Mouse (Mus musculus): Measurements from ENCODE around the gene Galm. TPM values are rescaled to one million over a fixed set of nuclear protein-coding genes. Genes with fewer than 3 reads are reported as not detected.
"Not testable (repeated sequence)": the region's sequence is repeated elsewhere in the genome, so short reads cannot be mapped to it uniquely, and the experiment has no call there.

The Galm gene
- polyA plus RNA-seq, 1 experiment from 2014 or later = 16.4 TPM

GRCm38 (mm10) chr17:80174699-80175385 is 47.6 kb downstream of the Galm start:
- 0 out of 2 replicates have a peak, but pooled peaks have one; percentile 54 for ATAC-seq (ENCODE audit: low FRiP score, low TSS enrichment)
- H3K4me3 ChIP-seq (ENCODE audit: low read length) = no peak overlapping the region
- H3K27ac ChIP-seq (ENCODE audit: low read depth, low read length) = no peak overlapping the region
- H3K4me1 ChIP-seq (ENCODE audit: control insufficient read depth, insufficient read depth, low read length) = 0 out of 2 replicates have a peak, but pooled peaks cover 8% of the 10 kb centered on the region
- no peaks in the 10 kb centered on the region for H3K27me3 ChIP-seq (ENCODE audit: control insufficient read depth, insufficient read depth, low read length)
- H3K36me3 ChIP-seq (ENCODE audit: control insufficient read depth, insufficient read depth, low read length) = no peaks in the 10 kb centered on the region
- no peak overlapping the region for H3K4me2 ChIP-seq (replicated peaks; ENCODE audit: low read depth, low read length)
- 55% methylated on average over 19 of the region's 19 CpGs for WGBS
- no peak overlapping the region for H3K9ac ChIP-seq (ENCODE audit: low read depth, low read length)
- no peaks in the 10 kb centered on the region for H3K9me3 ChIP-seq (ENCODE audit: control insufficient read depth, low read length)

- Histone ChIP-seq H3K4me2 (replicated peaks; ENCODE audit: low read depth, low read length) (no peak overlapping the region), H3K36me3 (ENCODE audit: control insufficient read depth, insufficient read depth, low read length) (no peaks in the 10 kb centered on the region), H3K9ac (ENCODE audit: low read depth, low read length) (no peak overlapping the region), H3K27me3 (ENCODE audit: control insufficient read depth, insufficient read depth, low read length) (no peaks in the 10 kb centered on the region), H3K4me1 (ENCODE audit: control insufficient read depth, insufficient read depth, low read length) (0 out of 2 replicates have a peak, but pooled peaks cover 8% of the 10 kb centered on the region), H3K4me3 (ENCODE audit: low read length) (no peak overlapping the region), H3K27ac (ENCODE audit: low read depth, low read length) (no peak overlapping the region), H3K9me3 (ENCODE audit: control insufficient read depth, low read length) (no peaks in the 10 kb centered on the region)
- ATAC-seq (ENCODE audit: low FRiP score, low TSS enrichment) = no peak
- WGBS = 82% methylated on average over 4 of the region's 4 CpGs
These were observed 48.1 kb downstream of the Galm start for GRCm38 (mm10) chr17:80175386-80175739.

GRCm38 (mm10) chr17:80175966-80176365 is 48.7 kb downstream of the Galm start:
- 90% methylated on average over 3 of the region's 3 CpGs for WGBS
- H3K4me2 ChIP-seq (replicated peaks; ENCODE audit: low read depth, low read length) = no peak overlapping the region

GRCm38 (mm10) chr17:80178846-80179245 is 51.6 kb downstream of the Galm start:
- H3K4me3 ChIP-seq (ENCODE audit: low read length); H3K9ac ChIP-seq (ENCODE audit: low read depth, low read length); H3K36me3 ChIP-seq (ENCODE audit: control insufficient read depth, insufficient read depth, low read length); H3K9me3 ChIP-seq (ENCODE audit: control insufficient read depth, low read length); H3K27me3 ChIP-seq (ENCODE audit: control insufficient read depth, insufficient read depth, low read length); H3K27ac ChIP-seq (ENCODE audit: low read depth, low read length); H3K4me2 ChIP-seq (replicated peaks; ENCODE audit: low read depth, low read length); ATAC-seq (ENCODE audit: low FRiP score, low TSS enrichment); H3K4me1 ChIP-seq (ENCODE audit: control insufficient read depth, insufficient read depth, low read length): not testable (repeated sequence)
- 92% methylated on average over 3 of the region's 3 CpGs for WGBS

More at GRCm38 (mm10) chr17:80175966-80176365, 48.7 kb downstream of the Galm start:
- ATAC-seq (ENCODE audit: low FRiP score, low TSS enrichment) = no peak
- no peak overlapping the region for H3K9ac ChIP-seq (ENCODE audit: low read depth, low read length)
- H3K36me3 ChIP-seq (ENCODE audit: control insufficient read depth, insufficient read depth, low read length) = no peaks in the 10 kb centered on the region
- H3K27ac ChIP-seq (ENCODE audit: low read depth, low read length) = no peak overlapping the region
- H3K9me3 ChIP-seq (ENCODE audit: control insufficient read depth, low read length) = no peaks in the 10 kb centered on the region
- H3K4me1 ChIP-seq (ENCODE audit: control insufficient read depth, insufficient read depth, low read length) = 0 out of 2 replicates have a peak, but pooled peaks cover 8% of the 10 kb centered on the region
- no peak overlapping the region for H3K4me3 ChIP-seq (ENCODE audit: low read length)
- H3K27me3 ChIP-seq (ENCODE audit: control insufficient read depth, insufficient read depth, low read length) = no peaks in the 10 kb centered on the region

GRCm38 (mm10) chr17:80179959-80180358 is 52.7 kb downstream of the Galm start:
- ATAC-seq (ENCODE audit: low FRiP score, low TSS enrichment) = peak; percentile 77
- 0 out of 2 replicates have a peak, but pooled peaks cover 2% of the 10 kb centered on the region for H3K4me1 ChIP-seq (ENCODE audit: control insufficient read depth, insufficient read depth, low read length)
- H3K27me3 ChIP-seq (ENCODE audit: control insufficient read depth, insufficient read depth, low read length) = no peaks in the 10 kb centered on the region

GRCm38 (mm10) chr17:80180468-80180867 is 53.2 kb downstream of the Galm start:
- no peaks in the 10 kb centered on the region for H3K9me3 ChIP-seq (ENCODE audit: control insufficient read depth, low read length)
- H3K27ac ChIP-seq (ENCODE audit: low read depth, low read length) = no peak overlapping the region
- H3K4me2 ChIP-seq (replicated peaks; ENCODE audit: low read depth, low read length) = no peak overlapping the region
- peak; percentile 47; the same call in 1 of the 2 replicates for ATAC-seq (ENCODE audit: low FRiP score, low TSS enrichment)
- H3K4me3 ChIP-seq (ENCODE audit: low read length) = no peak overlapping the region
- no peaks in the 10 kb centered on the region for H3K27me3 ChIP-seq (ENCODE audit: control insufficient read depth, insufficient read depth, low read length)
- no peaks in the 10 kb centered on the region for H3K36me3 ChIP-seq (ENCODE audit: control insufficient read depth, insufficient read depth, low read length)
- H3K4me1 ChIP-seq (ENCODE audit: control insufficient read depth, insufficient read depth, low read length) = no peaks in the 10 kb centered on the region
- H3K9ac ChIP-seq (ENCODE audit: low read depth, low read length) = no peak overlapping the region

More at GRCm38 (mm10) chr17:80179959-80180358, 52.7 kb downstream of the Galm start:
- no peak overlapping the region for H3K9ac ChIP-seq (ENCODE audit: low read depth, low read length)
- H3K27ac ChIP-seq (ENCODE audit: low read depth, low read length) = no peak overlapping the region
- H3K9me3 ChIP-seq (ENCODE audit: control insufficient read depth, low read length) = no peaks in the 10 kb centered on the region
- WGBS = 2% methylated on average over 6 of the region's 6 CpGs
- no peaks in the 10 kb centered on the region for H3K36me3 ChIP-seq (ENCODE audit: control insufficient read depth, insufficient read depth, low read length)
- H3K4me3 ChIP-seq (ENCODE audit: low read length) = no peak overlapping the region
- no peak overlapping the region for H3K4me2 ChIP-seq (replicated peaks; ENCODE audit: low read depth, low read length)

GRCm38 (mm10) chr17:80183615-80184014 is 56.3 kb downstream of the Galm start:
- H3K4me1 ChIP-seq (ENCODE audit: control insufficient read depth, insufficient read depth, low read length) = no peaks in the 10 kb centered on the region
- H3K36me3 ChIP-seq (ENCODE audit: control insufficient read depth, insufficient read depth, low read length) = no peaks in the 10 kb centered on the region
- no peak for ATAC-seq (ENCODE audit: low FRiP score, low TSS enrichment)
- no peaks in the 10 kb centered on the region for H3K27me3 ChIP-seq (ENCODE audit: control insufficient read depth, insufficient read depth, low read length)
- H3K9ac ChIP-seq (ENCODE audit: low read depth, low read length) = no peak overlapping the region
- H3K4me2 ChIP-seq (replicated peaks; ENCODE audit: low read depth, low read length) = no peak overlapping the region
- H3K27ac ChIP-seq (ENCODE audit: low read depth, low read length) = no peak overlapping the region
- H3K4me3 ChIP-seq (ENCODE audit: low read length) = no peak overlapping the region
- 73% methylated on average over 9 of the region's 10 CpGs for WGBS
- no peaks in the 10 kb centered on the region for H3K9me3 ChIP-seq (ENCODE audit: control insufficient read depth, low read length)

GRCm38 (mm10) chr17:80193075-80193474 is 65.8 kb downstream of the Galm start:
- H3K9me3 ChIP-seq (ENCODE audit: control insufficient read depth, low read length) = no peaks in the 10 kb centered on the region

GRCm38 (mm10) chr17:80199160-80199778 is 72.0 kb downstream of the Galm start:
- 85% methylated on average over 3 of the region's 3 CpGs for WGBS
- H3K27me3 ChIP-seq (ENCODE audit: control insufficient read depth, insufficient read depth, low read length) = no peaks in the 10 kb centered on the region
- H3K9ac ChIP-seq (ENCODE audit: low read depth, low read length) = no peak overlapping the region
- H3K4me2 ChIP-seq (replicated peaks; ENCODE audit: low read depth, low read length) = no peak overlapping the region
- H3K27ac ChIP-seq (ENCODE audit: low read depth, low read length) = no peak overlapping the region
- H3K4me3 ChIP-seq (ENCODE audit: low read length) = no peak overlapping the region
- peaks cover 70% of the 10 kb centered on the region for H3K36me3 ChIP-seq (ENCODE audit: control insufficient read depth, insufficient read depth, low read length)
- ATAC-seq (ENCODE audit: low FRiP score, low TSS enrichment) = 0 out of 2 replicates have a peak, but pooled peaks have one; percentile 52
- H3K9me3 ChIP-seq (ENCODE audit: control insufficient read depth, low read length) = no peaks in the 10 kb centered on the region
- H3K4me1 ChIP-seq (ENCODE audit: control insufficient read depth, insufficient read depth, low read length) = peaks cover 7% of the 10 kb centered on the region; the same call in 1 of the 2 replicates

More at GRCm38 (mm10) chr17:80193075-80193474, 65.8 kb downstream of the Galm start:
- peaks cover 21% of the 10 kb centered on the region for H3K36me3 ChIP-seq (ENCODE audit: control insufficient read depth, insufficient read depth, low read length)
- ATAC-seq (ENCODE audit: low FRiP score, low TSS enrichment) = no peak
- H3K27ac ChIP-seq (ENCODE audit: low read depth, low read length) = no peak overlapping the region
- H3K9ac ChIP-seq (ENCODE audit: low read depth, low read length) = no peak overlapping the region
- H3K4me2 ChIP-seq (replicated peaks; ENCODE audit: low read depth, low read length) = no peak overlapping the region
- H3K4me3 ChIP-seq (ENCODE audit: low read length) = no peak overlapping the region
- no peaks in the 10 kb centered on the region for H3K4me1 ChIP-seq (ENCODE audit: control insufficient read depth, insufficient read depth, low read length)
- WGBS = 64% methylated on average over 5 of the region's 5 CpGs
- H3K27me3 ChIP-seq (ENCODE audit: control insufficient read depth, insufficient read depth, low read length) = no peaks in the 10 kb centered on the region
